Mouse (Mus musculus) heart, embryonic 15.5 days (tissue): ENCODE data around the gene Tmem56. TPM values are rescaled to one million over a fixed set of nuclear protein-coding genes. Genes with fewer than 3 reads are reported as not detected.

Experiments
- ATAC-seq: fragments of 200-750 bp; cut with Nextera tagmentation; replicated peaks from 2 replicates; pipeline ENCODE4 v1.8.0; 2017; ENCODE audit warnings: low read depth, moderate TSS enrichment; ENCODE audit not compliant: insufficient number of reproducible peaks, insufficient read depth, low FRiP score
- H3K27ac ChIP-seq: fragments of 300-500 bp; sonication (generic); 2 replicates; pipeline ENCODE4 v1.5.1; 2015; ENCODE audit warnings: mild to moderate bottlenecking, inconsistent platforms
- H3K27me3 ChIP-seq: fragments of 300-500 bp; sonication (generic); 2 replicates; pipeline ENCODE4 v1.6.1; 2015; ENCODE audit warnings: inconsistent platforms
- H3K36me3 ChIP-seq: fragments of 300-500 bp; sonication (generic); 2 replicates; pipeline ENCODE4 v1.6.1; 2015; ENCODE audit warnings: mild to moderate bottlenecking, inconsistent platforms
- H3K4me1 ChIP-seq: fragments of 300-500 bp; sonication (generic); replicated peaks from 2 replicates; pipeline ENCODE4 v1.6.1; 2015; ENCODE audit warnings: inconsistent platforms
- H3K4me2 ChIP-seq: fragments of 300-500 bp; sonication (generic); 2 replicates; pipeline ENCODE4 v1.6.1; 2015; ENCODE audit warnings: inconsistent platforms, mild to moderate bottlenecking, moderate library complexity
- H3K4me3 ChIP-seq: fragments of 300-500 bp; sonication (generic); 2 replicates; pipeline ENCODE4 v1.5.1; 2015; ENCODE audit warnings: mild to moderate bottlenecking, inconsistent platforms
- H3K9ac ChIP-seq: fragments of 300-500 bp; sonication (generic); 2 replicates; pipeline ENCODE4 v1.6.1; 2015; ENCODE audit warnings: mild to moderate bottlenecking, inconsistent platforms
- H3K9me3 ChIP-seq: fragments of 300-500 bp; sonication (generic); replicated peaks from 2 replicates; pipeline ENCODE4 v1.6.1; 2016; ENCODE audit warnings: inconsistent platforms
- WGBS: fragments of 180-500 bp; shearing (Covaris S2); methylation state at CpG from one replicate; pipeline ENCODE4 v1.1.7; 2015; ENCODE audit warnings: mixed read lengths; 5-methylcytosine and 5-hydroxymethylcytosine counted together
- polyA plus RNA-seq: library from polyadenylated mRNA; unstranded; fragments of >200 nt; fragmentation: Nextera tagmentation; extraction: Ambion mirVana; gene quantifications from 2 replicates; pipeline ENCODE4 v1.2.1, GENCODE M21; 2015

Gene Tmem56
- polyA plus RNA-seq, 1 experiment from 2014 or later: 0.49 TPM

DNA sequence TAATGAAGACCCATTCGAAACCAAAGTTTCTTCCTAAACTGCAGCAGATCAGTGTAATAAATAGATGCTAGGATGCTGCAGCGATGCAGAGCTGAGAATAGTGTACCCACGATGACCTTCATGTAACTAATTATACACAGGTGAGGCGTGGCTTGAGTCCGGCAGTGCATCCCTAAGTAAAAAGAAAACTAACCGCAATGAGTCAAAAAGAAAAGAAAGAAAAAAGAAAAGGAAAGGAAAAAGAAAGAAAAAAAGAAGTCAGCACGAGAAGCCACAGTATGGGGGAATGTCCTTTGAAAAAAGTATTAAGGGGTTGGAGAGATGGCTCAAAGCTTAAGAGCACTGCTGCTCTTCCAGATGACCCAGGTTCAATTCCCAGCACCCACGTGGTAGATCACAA is 58.1 kb downstream of the Tmem56 start:
- 88% methylated on average over 8 of the region's 8 CpGs for WGBS
- H3K36me3 ChIP-seq: no peaks in the 10 kb centered on the region
- peaks cover 10% of the 10 kb centered on the region for H3K4me1 ChIP-seq
- no peak overlapping the region for H3K9ac ChIP-seq
- no peaks in the 10 kb centered on the region for H3K27me3 ChIP-seq
- H3K27ac ChIP-seq: no peak overlapping the region
- ATAC-seq: no peak
- no peak overlapping the region for H3K4me3 ChIP-seq
- H3K9me3 ChIP-seq: no peaks in the 10 kb centered on the region
- no peak overlapping the region for H3K4me2 ChIP-seq

DNA sequence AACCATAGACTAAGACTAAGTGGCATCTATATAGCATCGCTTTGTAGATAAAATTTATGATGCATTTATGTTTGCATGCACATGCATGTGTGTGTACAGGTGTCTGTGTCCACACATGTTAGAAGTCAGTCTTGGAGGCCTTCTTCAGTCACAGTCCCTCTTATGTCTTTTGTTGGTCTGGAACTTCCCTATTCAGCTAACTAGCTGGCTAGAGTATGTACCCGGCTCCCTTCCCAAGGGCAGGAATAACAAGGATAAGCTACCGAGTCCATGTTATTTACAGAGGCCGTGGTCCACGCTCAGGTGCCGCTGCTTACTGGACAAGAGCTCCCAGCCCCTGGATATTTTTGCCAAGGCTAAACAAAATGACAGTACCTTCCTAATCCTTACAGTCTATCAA is 58.7 kb downstream of the Tmem56 start:
- WGBS: 93% methylated on average over 6 of the region's 6 CpGs
- Histone ChIP-seq H3K4me1 (peaks cover 10% of the 10 kb centered on the region), H3K36me3 (no peaks in the 10 kb centered on the region), H3K4me3 (no peak overlapping the region), H3K27ac (no peak overlapping the region), H3K9me3 (no peaks in the 10 kb centered on the region), H3K4me2 (no peak overlapping the region), H3K9ac (no peak overlapping the region), H3K27me3 (no peaks in the 10 kb centered on the region)
- no peak for ATAC-seq

DNA sequence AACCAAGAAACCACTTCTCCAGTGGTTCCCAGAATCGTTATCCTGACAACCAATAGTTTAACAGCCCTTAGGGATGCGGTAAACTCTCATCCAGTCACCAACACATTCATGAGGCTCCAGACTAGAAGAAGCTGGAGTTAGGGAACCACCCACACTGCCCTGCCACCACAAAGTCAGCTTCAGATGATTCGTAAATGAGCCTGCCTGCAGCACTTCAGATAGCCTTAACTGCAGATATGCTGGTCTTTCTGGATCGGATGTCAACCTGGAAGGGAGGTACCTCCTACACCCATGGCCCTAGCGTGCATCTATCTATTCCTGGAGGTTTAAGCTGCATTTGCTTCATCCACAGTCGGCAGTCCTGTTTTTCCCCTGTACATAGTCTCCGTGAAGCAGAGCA is 60.9 kb downstream of the Tmem56 start:
- no peak overlapping the region for H3K4me2 ChIP-seq
- no peak overlapping the region for H3K9ac ChIP-seq
- H3K4me1 ChIP-seq: peaks cover 10% of the 10 kb centered on the region
- H3K4me3 ChIP-seq: no peak overlapping the region
- no peak overlapping the region for H3K27ac ChIP-seq
- no peak for ATAC-seq
- H3K27me3 ChIP-seq: no peaks in the 10 kb centered on the region
- 36% methylated on average over 7 of the region's 7 CpGs for WGBS
- no peaks in the 10 kb centered on the region for H3K9me3 ChIP-seq
- no peaks in the 10 kb centered on the region for H3K36me3 ChIP-seq

DNA sequence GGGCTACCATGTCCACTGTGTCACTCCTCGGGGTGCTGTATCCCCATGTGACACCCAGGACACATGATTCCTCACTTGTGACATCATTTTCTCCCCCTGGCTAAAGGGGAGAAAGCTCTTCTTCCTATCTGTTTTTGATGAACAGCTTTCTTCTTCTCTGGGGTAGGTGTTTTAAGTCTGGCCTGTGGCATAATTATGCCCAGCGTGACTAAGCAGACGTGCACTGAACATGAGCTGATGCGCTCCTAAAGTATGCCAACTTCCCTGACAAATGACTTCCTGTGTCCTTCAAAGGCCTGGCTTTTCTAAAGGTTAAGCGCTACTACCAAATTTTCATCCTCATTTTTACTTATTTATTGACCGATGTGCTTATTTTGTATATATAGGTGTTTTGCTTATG is 65.9 kb downstream of the Tmem56 start:
- Histone ChIP-seq H3K27me3 (no peaks in the 10 kb centered on the region), H3K36me3 (no peaks in the 10 kb centered on the region), H3K9ac (no peak overlapping the region), H3K4me3 (no peak overlapping the region), H3K9me3 (no peaks in the 10 kb centered on the region), H3K4me2 (no peak overlapping the region), H3K4me1 (peaks cover 7% of the 10 kb centered on the region), H3K27ac (no peak overlapping the region)
- 87% methylated on average over 6 of the region's 6 CpGs for WGBS
- ATAC-seq: no peak

DNA sequence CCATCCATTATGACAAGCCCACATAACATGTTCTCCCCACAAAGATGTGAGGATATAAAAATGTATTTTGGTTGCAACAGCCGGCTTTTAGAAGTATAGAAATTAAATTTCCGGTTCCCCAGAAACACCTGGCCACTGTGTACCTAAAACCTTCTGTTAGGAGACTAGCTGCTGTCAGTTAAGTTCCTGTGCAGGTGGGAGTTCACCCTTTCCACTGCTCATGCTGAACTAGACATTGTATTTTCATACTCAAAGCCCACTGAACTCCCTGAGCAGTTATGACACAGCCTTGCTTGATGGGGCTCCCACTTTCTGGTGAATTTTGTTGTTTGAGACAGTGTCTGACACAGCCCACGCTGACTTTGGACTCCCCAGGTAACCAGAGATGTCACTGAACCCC is 69.4 kb downstream of the Tmem56 start:
- Histone ChIP-seq H3K36me3 (no peaks in the 10 kb centered on the region), H3K4me3 (no peak overlapping the region), H3K9ac (no peak overlapping the region), H3K9me3 (no peaks in the 10 kb centered on the region), H3K27ac (no peak overlapping the region), H3K27me3 (no peaks in the 10 kb centered on the region), H3K4me2 (no peak overlapping the region), H3K4me1 (no peaks in the 10 kb centered on the region)
- 76% methylated on average over 3 of the region's 3 CpGs for WGBS
- no peak for ATAC-seq

DNA sequence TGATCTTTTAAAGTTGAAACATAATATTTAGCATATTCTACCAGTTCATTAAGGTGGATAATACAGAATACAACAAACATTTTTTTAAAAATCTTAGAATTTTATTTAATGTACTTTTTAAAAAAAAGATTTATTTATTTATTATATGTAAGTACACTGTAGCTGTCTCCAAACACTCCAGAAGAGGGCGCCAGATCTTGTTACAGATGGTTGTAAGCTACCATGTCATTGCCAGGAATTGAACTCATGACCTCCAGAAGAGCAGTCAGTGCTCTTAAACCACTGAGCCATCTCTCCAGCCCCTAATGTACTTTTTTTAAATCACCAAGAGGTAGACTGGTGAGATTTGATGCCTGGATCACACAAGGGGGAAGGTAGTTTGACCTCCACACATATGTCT is 70.7 kb downstream of the Tmem56 start:
- no peaks in the 10 kb centered on the region for H3K36me3 ChIP-seq
- H3K9ac ChIP-seq: no peak overlapping the region
- no peak overlapping the region for H3K27ac ChIP-seq
- no peak overlapping the region for H3K4me2 ChIP-seq
- ATAC-seq: no peak
- no peaks in the 10 kb centered on the region for H3K27me3 ChIP-seq
- H3K4me3 ChIP-seq: no peak overlapping the region
- WGBS: 35% methylated on average over 1 of the region's 1 CpGs
- no peaks in the 10 kb centered on the region for H3K9me3 ChIP-seq
- no peaks in the 10 kb centered on the region for H3K4me1 ChIP-seq

DNA sequence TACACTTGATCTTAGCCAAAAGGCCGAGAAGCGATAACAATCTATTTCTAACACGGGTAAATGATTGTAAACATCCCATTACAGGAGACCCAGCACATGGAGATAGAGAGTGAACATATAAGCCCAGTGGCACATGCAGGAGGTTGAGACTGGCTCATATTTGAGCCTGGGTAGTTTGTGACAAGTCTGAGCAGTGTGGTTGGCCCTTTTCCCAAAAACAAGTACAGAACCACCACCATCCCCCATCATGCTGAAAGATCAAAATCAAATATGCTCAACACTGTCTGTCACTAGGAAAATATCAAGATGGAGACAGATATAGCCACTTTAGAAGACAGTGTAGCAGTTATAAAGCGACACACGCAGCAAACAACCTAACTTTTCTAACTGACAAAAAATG is 73.9 kb downstream of the Tmem56 start:
- H3K27me3 ChIP-seq: no peaks in the 10 kb centered on the region

DNA sequence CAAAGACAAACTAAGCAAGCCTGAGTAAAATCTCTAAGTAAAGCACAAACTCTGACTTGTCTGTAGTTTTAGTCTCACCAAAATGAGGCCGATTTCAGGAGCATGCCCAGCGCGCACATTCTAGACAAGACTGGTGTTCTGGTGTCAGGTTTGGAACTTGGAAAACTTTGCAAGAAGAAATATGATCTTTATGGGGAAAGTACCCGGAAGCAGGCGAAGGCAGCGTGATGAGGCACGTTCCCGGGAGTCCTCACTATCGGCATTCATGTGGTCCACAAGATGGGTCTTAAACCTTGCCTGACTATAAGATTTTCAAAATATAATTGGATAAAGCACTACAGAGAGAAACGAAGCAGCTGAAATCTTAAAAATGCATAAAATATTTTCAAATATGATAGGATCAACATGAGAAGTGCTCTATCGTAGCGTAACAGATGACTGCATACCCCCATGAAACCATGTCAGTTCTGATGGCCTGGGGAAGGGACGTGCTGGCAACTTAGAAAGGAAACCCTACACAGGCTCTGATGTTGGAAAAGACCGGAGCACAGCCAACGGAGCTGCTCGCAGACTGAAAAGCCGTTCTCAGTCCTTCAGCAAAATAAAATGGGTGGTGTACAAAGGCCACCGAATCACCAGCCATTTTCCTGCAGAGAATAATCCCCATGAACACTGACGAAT is 76.6 kb downstream of the Tmem56 start:
- H3K4me3 ChIP-seq: no peak overlapping the region
- no peak for ATAC-seq
- WGBS: 88% methylated on average over 19 of the region's 19 CpGs
- H3K27me3 ChIP-seq: no peaks in the 10 kb centered on the region
- no peaks in the 10 kb centered on the region for H3K36me3 ChIP-seq
- H3K27ac ChIP-seq: no peak overlapping the region
- H3K9me3 ChIP-seq: no peaks in the 10 kb centered on the region
- H3K4me2 ChIP-seq: no peak overlapping the region
- no peak overlapping the region for H3K9ac ChIP-seq
- no peaks in the 10 kb centered on the region for H3K4me1 ChIP-seq

More for the DNA sequence above, 73.9 kb downstream of the Tmem56 start:
- no peak for ATAC-seq
- Histone ChIP-seq H3K9me3 (no peaks in the 10 kb centered on the region), H3K27ac (no peak overlapping the region), H3K9ac (no peak overlapping the region), H3K4me1 (no peaks in the 10 kb centered on the region), H3K36me3 (no peaks in the 10 kb centered on the region), H3K4me3 (no peak overlapping the region), H3K4me2 (no peak overlapping the region)
- 89% methylated on average over 5 of the region's 5 CpGs for WGBS

DNA sequence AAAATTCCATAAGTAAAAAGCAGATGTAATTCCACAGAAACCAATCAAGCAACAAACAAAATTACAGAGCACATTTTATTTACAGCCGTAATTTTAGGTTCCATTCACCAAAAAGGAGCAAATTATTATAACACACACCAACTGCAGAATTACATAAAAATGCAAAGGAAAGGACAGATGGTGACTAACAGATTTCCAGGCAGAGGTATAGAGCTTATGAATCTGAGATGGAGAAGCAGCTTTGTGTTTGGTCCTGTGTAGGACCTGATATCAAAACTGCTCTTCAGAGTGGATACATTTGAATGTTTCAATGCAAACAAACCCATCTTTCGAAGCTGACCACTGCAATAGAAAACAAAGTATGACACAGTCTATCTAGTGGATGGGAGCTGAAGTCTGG is 80.3 kb downstream of the Tmem56 start:
- H3K4me2 ChIP-seq: no peak overlapping the region
- no peaks in the 10 kb centered on the region for H3K9me3 ChIP-seq
- H3K4me3 ChIP-seq: no peak overlapping the region
- ATAC-seq: no peak
- no peak overlapping the region for H3K27ac ChIP-seq
- H3K36me3 ChIP-seq: no peaks in the 10 kb centered on the region
- no peak overlapping the region for H3K9ac ChIP-seq
- 76% methylated on average over 2 of the region's 2 CpGs for WGBS
- H3K27me3 ChIP-seq: no peaks in the 10 kb centered on the region
- H3K4me1 ChIP-seq: peaks cover 4% of the 10 kb centered on the region; the same call in 1 of the 2 replicates

DNA sequence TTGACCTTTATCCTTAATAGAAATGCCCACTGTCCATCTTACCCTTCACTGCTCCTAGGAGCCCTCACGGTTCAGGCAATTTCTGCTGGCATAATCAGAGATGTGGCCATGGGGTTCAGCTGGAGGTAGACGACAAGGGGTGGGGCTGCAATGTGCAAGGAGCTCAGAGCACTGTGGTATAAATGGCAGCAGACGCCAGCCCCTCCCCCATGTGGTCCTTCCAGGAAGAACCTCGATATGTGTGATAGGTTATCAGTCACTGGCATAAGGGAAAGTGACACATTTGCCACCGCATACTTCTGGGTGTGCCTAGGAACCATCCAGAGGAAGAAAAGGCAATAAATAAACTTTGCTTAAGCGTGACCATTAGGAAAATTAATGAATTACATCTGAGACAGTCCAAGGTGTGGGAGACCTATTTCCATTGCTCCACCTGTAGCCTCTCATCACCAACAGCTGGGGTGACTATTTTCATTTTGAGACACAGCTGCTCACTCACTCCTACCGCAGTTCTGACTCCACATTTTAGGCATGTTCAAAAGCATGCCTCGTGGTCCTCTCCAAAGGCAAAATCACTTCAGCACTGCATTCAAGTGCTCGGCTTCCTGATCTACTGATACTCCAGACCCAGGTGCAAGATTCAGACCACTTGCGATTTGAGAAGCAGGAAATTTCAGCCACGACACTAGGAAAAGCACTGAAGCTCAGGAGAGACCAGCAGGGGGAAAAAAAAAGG is 81.7 kb downstream of the Tmem56 start:
- Histone ChIP-seq H3K36me3 (no peaks in the 10 kb centered on the region), H3K4me1 (peaks cover 4% of the 10 kb centered on the region; the same call in 1 of the 2 replicates), H3K9ac (no peak overlapping the region), H3K27me3 (no peaks in the 10 kb centered on the region), H3K4me3 (no peak overlapping the region), H3K9me3 (no peaks in the 10 kb centered on the region), H3K27ac (no peak overlapping the region), H3K4me2 (no peak overlapping the region)
- WGBS: 36% methylated on average over 11 of the region's 11 CpGs
- ATAC-seq: no peak

DNA sequence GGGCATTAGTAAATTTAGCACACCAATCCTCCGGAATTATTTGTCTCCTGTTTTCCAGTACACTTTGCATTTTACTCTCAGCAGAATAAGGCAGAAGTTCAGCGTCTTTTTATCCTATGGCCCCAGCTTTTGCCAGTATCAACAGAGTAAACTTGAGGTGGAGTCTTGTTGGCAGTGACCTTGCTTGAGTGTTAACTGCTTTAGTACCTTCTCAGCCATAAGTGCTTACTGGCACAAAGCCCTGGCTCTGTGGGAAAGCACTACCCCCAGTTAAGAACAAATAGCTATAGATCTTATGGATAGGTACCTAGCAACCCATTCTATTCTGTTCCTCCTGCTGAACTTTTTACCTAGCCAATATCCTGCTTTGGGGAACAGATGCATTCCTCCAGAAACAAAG is 93.7 kb downstream of the Tmem56 start:
- Histone ChIP-seq H3K4me3 (no peak overlapping the region), H3K27me3 (no peaks in the 10 kb centered on the region), H3K9ac (no peak overlapping the region), H3K27ac (no peak overlapping the region), H3K36me3 (no peaks in the 10 kb centered on the region), H3K9me3 (no peaks in the 10 kb centered on the region), H3K4me1 (peaks cover 1% of the 10 kb centered on the region; the same call in 1 of the 2 replicates), H3K4me2 (no peak overlapping the region)
- ATAC-seq: no peak
- WGBS: 65% methylated on average over 2 of the region's 2 CpGs

DNA sequence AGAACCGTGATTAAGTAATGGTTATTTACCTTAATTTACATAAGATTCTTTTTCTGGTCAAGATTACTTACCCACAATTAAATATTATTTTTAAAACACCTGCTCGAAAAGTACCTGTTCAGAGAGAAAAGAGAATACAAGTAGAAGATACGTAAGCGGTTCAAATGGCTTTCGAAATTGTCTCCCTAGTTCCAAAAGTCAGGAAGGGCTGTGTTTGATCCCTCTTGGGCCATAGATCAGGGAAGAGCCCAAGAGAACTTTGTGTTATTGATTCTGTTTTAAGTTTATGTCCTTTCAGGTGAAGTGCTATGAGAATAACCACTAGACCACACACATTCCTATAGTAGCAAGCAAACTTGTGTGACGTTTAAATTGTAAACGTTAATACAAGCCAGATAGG is 95.4 kb downstream of the Tmem56 start:
- H3K27ac ChIP-seq: no peak overlapping the region
- no peak for ATAC-seq
- no peak overlapping the region for H3K4me2 ChIP-seq
- H3K36me3 ChIP-seq: no peaks in the 10 kb centered on the region
- no peak overlapping the region for H3K4me3 ChIP-seq
- H3K9ac ChIP-seq: no peak overlapping the region
- H3K4me1 ChIP-seq: peaks cover 4% of the 10 kb centered on the region
- H3K9me3 ChIP-seq: no peaks in the 10 kb centered on the region
- no peaks in the 10 kb centered on the region for H3K27me3 ChIP-seq
- 86% methylated on average over 7 of the region's 7 CpGs for whole genome bisulfite sequencing
